Mouse (Mus musculus) T-cell, adult 2 months (primary cell): ENCODE data around the gene Olfr1293-ps.

Experiments used
- DNase-seq: peaks from one replicate; pipeline ENCODE4 v3.0.0; 2022; ENCODE audit warnings: low spot score

Gene Olfr1293-ps

DNA sequence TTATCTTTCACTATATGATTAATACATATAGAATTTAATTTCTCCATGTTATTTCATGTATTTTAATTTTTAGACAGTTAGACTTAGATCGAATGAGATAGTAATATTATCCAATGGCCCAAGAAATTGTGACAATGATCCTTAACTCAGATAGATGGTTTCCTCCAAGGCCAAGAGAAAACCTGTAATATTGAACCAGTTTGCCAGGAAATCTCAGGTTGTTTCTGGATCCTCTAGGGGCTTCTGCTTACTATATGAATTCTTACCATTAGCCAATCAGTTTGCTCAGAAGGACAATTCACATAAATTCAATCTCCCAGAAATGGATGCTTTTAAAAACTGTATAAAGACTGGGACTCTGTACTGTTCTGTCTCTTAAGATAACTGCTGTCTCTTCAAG is at the start of gene Olfr1293-ps:
Olfr1293-ps (plus strand) TSS at position 301 of the 400 bp plus-strand sequence.
- no peak for DNase-seq

GRCm38 (mm10) chr2:111480519-111480918 is 44.5 kb upstream of the Olfr1293-ps start, which contains the start of gene Olfr1289:
Olfr1289 (plus strand) TSS chr2:111480819.
- DNase-seq: no peak

GRCm38 (mm10) chr2:111493729-111494128 is 31.3 kb upstream of the Olfr1293-ps start, which contains the start of gene Olfr1290:
Olfr1290 (minus strand) TSS chr2:111493829.
- no peak for DNase-seq

- no peak for DNase-seq
Measured at GRCm38 (mm10) chr2:111496880-111497279, 28.1 kb upstream of the Olfr1293-ps start, which contains the start of gene Olfr1291-ps1. Olfr1291-ps1 (plus strand) TSS chr2:111497180.

GRCm38 (mm10) chr2:111517451-111517850 is 7.6 kb upstream of the Olfr1293-ps start:
- no peak for DNase-seq

DNA sequence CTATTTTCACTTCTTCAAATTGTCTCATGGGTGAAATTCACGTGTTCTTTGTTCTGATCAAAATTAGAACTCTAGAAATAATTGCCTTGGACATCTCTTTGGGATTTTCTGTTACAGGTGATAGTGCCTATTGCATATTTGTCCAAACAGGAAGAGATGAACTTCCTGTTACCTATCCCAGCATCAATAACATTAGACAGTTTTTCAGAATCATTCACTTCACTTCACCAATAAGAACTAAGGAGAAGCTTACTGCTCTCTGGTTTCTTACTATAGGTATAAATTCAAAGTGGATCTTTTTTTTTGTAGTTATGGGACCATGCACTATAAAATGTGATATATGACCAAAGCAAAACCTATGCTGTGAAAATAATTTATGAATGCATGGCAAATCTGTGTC is 15.2 kb downstream of the Olfr1293-ps start, which contains the start of gene Olfr1294:
Olfr1294 (minus strand) TSS at position 101 of the 400 bp plus-strand sequence.
- no peak for DNase-seq

GRCm38 (mm10) chr2:111569581-111569980 is 44.6 kb downstream of the Olfr1293-ps start, which contains the start of gene Olfr1295:
Olfr1295 (minus strand) TSS chr2:111569681.
- DNase-seq: no peak
